Mouse (Mus musculus) MEL (cell line): ENCODE results near the gene Gm3573. TPM values are rescaled to one million over a fixed set of nuclear protein-coding genes. Genes with fewer than 3 reads are reported as not detected.
"Not testable (repeated sequence)": the region's sequence is repeated elsewhere in the genome, so short reads cannot be mapped to it uniquely, and the experiment has no call there.

ENCODE experiments used
- DNase-seq: peaks from one replicate; pipeline ENCODE4 v3.0.0; 2011; ENCODE audit warnings: low read depth, low spot score
- H3K27ac ChIP-seq: 2 replicates; pipeline ENCODE4 v1.5.1; 2012; ENCODE audit warnings: low read depth, mild to moderate bottlenecking, control low read depth, low read length, moderate library complexity; ENCODE audit not compliant: control insufficient read depth
- H3K27me3 ChIP-seq, 2 experiments: fragments of 150-350 bp in 1 of 2; sonication (generic) in 1 of 2; 2 replicates each; pipeline ENCODE4 v1.6.1; 2012; ENCODE audit warnings: low read length in 2 of 2, mild to moderate bottlenecking in 2 of 2, improper control_type of control experiment in 1 of 2, moderate library complexity in 1 of 2; ENCODE audit not compliant: insufficient read depth in 2 of 2, control insufficient read depth in 1 of 2
- H3K36me3 ChIP-seq, 2 experiments: 2 replicates each; pipeline ENCODE4 v1.6.1; 2012 to 2014; ENCODE audit warnings: low read length in 2 of 2, improper control_type of control experiment in 1 of 2, inconsistent platforms in 1 of 2, mild to moderate bottlenecking in 1 of 2; ENCODE audit not compliant: insufficient read depth in 2 of 2, control insufficient read depth in 1 of 2
- H3K4me1 ChIP-seq, 2 experiments: fragments of 150-350 bp in 1 of 2; sonication (generic) in 1 of 2; 2 replicates each; pipeline ENCODE4 v1.6.1; 2012; ENCODE audit warnings: low read length in 2 of 2, improper control_type of control experiment in 1 of 2, mild to moderate bottlenecking in 1 of 2; ENCODE audit not compliant: insufficient read depth in 2 of 2, control insufficient read depth in 1 of 2
- H3K4me3 ChIP-seq, 2 experiments: fragments of 150-350 bp in 1 of 2; sonication (generic) in 1 of 2; 2 replicates each; pipeline ENCODE4 v1.5.1; 2012; ENCODE audit warnings: low read depth in 2 of 2, low read length in 2 of 2, mild to moderate bottlenecking in 2 of 2, moderate library complexity in 2 of 2, control low read depth in 1 of 2, improper control_type of control experiment in 1 of 2; ENCODE audit not compliant: control insufficient read depth in 1 of 2, insufficient read depth in 1 of 2
- H3K79me2 ChIP-seq: 2 replicates; pipeline ENCODE4 v1.6.1; 2012; ENCODE audit warnings: mild to moderate bottlenecking, low read length, moderate library complexity; ENCODE audit not compliant: control insufficient read depth, poor library complexity, insufficient read depth
- H3K9ac ChIP-seq: 2 replicates; pipeline ENCODE4 v1.6.1; 2012; ENCODE audit warnings: low read depth, mild to moderate bottlenecking, control low read depth, low read length, moderate library complexity; ENCODE audit not compliant: control insufficient read depth, poor library complexity, severe bottlenecking
- H3K9me3 ChIP-seq: fragments of 150-350 bp; sonication (generic); replicated peaks from 2 replicates; pipeline ENCODE4 v1.6.1; 2012; ENCODE audit warnings: mild to moderate bottlenecking, low read length, improper control_type of control experiment, moderate library complexity; ENCODE audit not compliant: insufficient read depth
- polyA plus RNA-seq, 2 experiments: library from polyadenylated mRNA; stranded (reverse) in 1 of 2; unstranded in 1 of 2; fragments of >175 nt in 1 of 2; fragments of >200 nt in 1 of 2; gene quantifications; 2 replicates each; pipeline versions ENCODE4 v1.2.1 to v1.2.4; 2012; ENCODE audit warnings: low replicate concordance in 2 of 2, low read depth in 1 of 2; ENCODE audit not compliant: insufficient read length in 2 of 2, insufficient read depth in 1 of 2, missing spikeins in 1 of 2
- total RNA-seq: library from RNA; depleted of rRNA; stranded (reverse); fragments of 300-350 nt; gene quantifications from 2 replicates; pipeline ENCODE4 v1.2.3, GENCODE M21; 2012; rRNA removed

The Gm3573 gene
- not detected in 2 replicates for total RNA-seq
- polyA plus RNA-seq: not detected

GRCm38 (mm10) chr14:42190691-42191090 lies at the start of gene Gm3573:
Gene Gm3573, minus strand, starts transcription at chr14:42190791.
- not testable (repeated sequence) for H3K4me1 ChIP-seq, H3K79me2 ChIP-seq, H3K9me3 ChIP-seq, H3K9ac ChIP-seq, H3K27ac ChIP-seq, DNase-seq, H3K27me3 ChIP-seq, H3K4me3 ChIP-seq, H3K36me3 ChIP-seq

GRCm38 (mm10) chr14:42216766-42217537 lies 26.4 kb upstream of the Gm3573 start:
- not testable (repeated sequence) for H3K27me3 ChIP-seq, H3K79me2 ChIP-seq, H3K36me3 ChIP-seq, H3K27ac ChIP-seq, DNase-seq, H3K4me3 ChIP-seq, H3K9me3 ChIP-seq, H3K4me1 ChIP-seq, H3K9ac ChIP-seq

- H3K9me3 ChIP-seq, H3K4me3 ChIP-seq, H3K27me3 ChIP-seq, H3K27ac ChIP-seq, H3K9ac ChIP-seq, H3K4me1 ChIP-seq, H3K79me2 ChIP-seq, H3K36me3 ChIP-seq, DNase-seq: not testable (repeated sequence)
These were observed 6.7 kb downstream of the Gm3573 start for GRCm38 (mm10) chr14:42183936-42184335.

- H3K4me3 ChIP-seq, H3K9ac ChIP-seq, H3K27ac ChIP-seq, H3K36me3 ChIP-seq, H3K9me3 ChIP-seq, DNase-seq, H3K79me2 ChIP-seq, H3K4me1 ChIP-seq, H3K27me3 ChIP-seq: not testable (repeated sequence)
These were observed 28.1 kb downstream of the Gm3573 start, which contains the start of gene Gm17027 for GRCm38 (mm10) chr14:42162522-42162921. Gene Gm17027, minus strand, starts transcription at chr14:42162622.

Other genes starting within 250 kb of the Gm3573 start
- gene 1700024B05Rik, start 246.8 kb downstream of the Gm3573 start, total RNA-seq: not detected in 2 replicates
- under 1 TPM in 1 of 2 experiments, not detected in 1; 0.10 TPM for gene 1700024B05Rik, start 246.8 kb downstream of the Gm3573 start, polyA plus RNA-seq
- gene Gm6401, start 222.9 kb downstream of the Gm3573 start, total RNA-seq: not detected in 2 replicates
- not detected for gene Gm6401, start 222.9 kb downstream of the Gm3573 start, polyA plus RNA-seq
- gene Gm3543, start 207.5 kb downstream of the Gm3573 start, total RNA-seq: not detected in 2 replicates
- gene Gm3543, start 207.5 kb downstream of the Gm3573 start, polyA plus RNA-seq: not detected
- gene Gm7951, start 73.4 kb downstream of the Gm3573 start, total RNA-seq: not detected in 2 replicates
- not detected for gene Gm7951, start 73.4 kb downstream of the Gm3573 start, polyA plus RNA-seq
- not detected in 2 replicates for gene Gm17027, start 28.2 kb downstream of the Gm3573 start, total RNA-seq
- gene Gm17027, start 28.2 kb downstream of the Gm3573 start, polyA plus RNA-seq: not detected
- not detected in 2 replicates for gene Gm17026, start 69.3 kb upstream of the Gm3573 start, total RNA-seq
- gene Gm17026, start 69.3 kb upstream of the Gm3573 start, polyA plus RNA-seq: not detected
- not detected in 2 replicates for gene Gm9611, start 106.6 kb upstream of the Gm3573 start, total RNA-seq
- not detected for gene Gm9611, start 106.6 kb upstream of the Gm3573 start, polyA plus RNA-seq
- not detected in 2 replicates for gene Gm7995, start 119.4 kb upstream of the Gm3573 start, total RNA-seq
- not detected for gene Gm7995, start 119.4 kb upstream of the Gm3573 start, polyA plus RNA-seq
- gene Gm8005, start 248.9 kb upstream of the Gm3573 start, total RNA-seq: not detected in 2 replicates
- gene Gm8005, start 248.9 kb upstream of the Gm3573 start, polyA plus RNA-seq: not detected